Mouse (Mus musculus) midbrain, embryonic 16.5 days (tissue): ENCODE data around the gene Cdk15. TPM values are rescaled to one million over a fixed set of nuclear protein-coding genes. Genes with fewer than 3 reads are reported as not detected.

ENCODE experiments used
- ATAC-seq: fragments of 200-750 bp; cut with Nextera tagmentation; 2 replicates; pipeline ENCODE4 v1.8.0; 2017; ENCODE audit warnings: moderate TSS enrichment
- H3K27ac ChIP-seq: fragments of 300-500 bp; sonication (generic); 2 replicates; pipeline ENCODE4 v1.5.1; 2014; ENCODE audit warnings: mild to moderate bottlenecking, low read length, mixed read lengths
- H3K27me3 ChIP-seq: fragments of 300-500 bp; sonication (generic); 2 replicates; pipeline ENCODE4 v1.6.1; 2014; ENCODE audit warnings: low read depth, low read length, mixed read lengths; ENCODE audit not compliant: control insufficient read depth, insufficient read depth
- H3K36me3 ChIP-seq: fragments of 300-500 bp; sonication (generic); 2 replicates; pipeline ENCODE4 v1.6.1; 2014; ENCODE audit warnings: mild to moderate bottlenecking, low read length, moderate library complexity, mixed read lengths; ENCODE audit not compliant: control insufficient read depth, insufficient read depth
- H3K4me1 ChIP-seq: fragments of 300-500 bp; sonication (generic); 2 replicates; pipeline ENCODE4 v1.6.1; 2014; ENCODE audit warnings: mild to moderate bottlenecking, low read length, mixed read lengths; ENCODE audit not compliant: control insufficient read depth, insufficient read depth
- H3K4me2 ChIP-seq: fragments of 300-500 bp; sonication (generic); 2 replicates; pipeline ENCODE4 v1.6.1; 2014; ENCODE audit warnings: mild to moderate bottlenecking, low read length, mixed read lengths
- H3K4me3 ChIP-seq: fragments of 300-500 bp; sonication (generic); 2 replicates; pipeline ENCODE4 v1.5.1; 2014; ENCODE audit warnings: low read depth, mild to moderate bottlenecking, low read length, moderate library complexity, mixed read lengths
- H3K9ac ChIP-seq: fragments of 300-500 bp; sonication (generic); 2 replicates; pipeline ENCODE4 v1.6.1; 2014; ENCODE audit warnings: low read depth, low read length, mixed read lengths
- H3K9me3 ChIP-seq: fragments of 300-500 bp; sonication (generic); replicated peaks from 2 replicates; pipeline ENCODE4 v1.6.1; 2014; ENCODE audit warnings: mild to moderate bottlenecking, low read length, mixed read lengths; ENCODE audit not compliant: control insufficient read depth, poor library complexity, severe bottlenecking
- WGBS: fragments of 180-500 bp; shearing (Covaris S2); extraction: QIAGEN DNeasy Blood & Tissue Kit; methylation state at CpG from one replicate; pipeline ENCODE4 v1.1.7; 2014; 5-methylcytosine and 5-hydroxymethylcytosine counted together
- polyA plus RNA-seq: library from polyadenylated mRNA; unstranded; fragments of >200 nt; fragmentation: Nextera tagmentation; extraction: Ambion mirVana; gene quantifications from 2 replicates; pipeline ENCODE4 v1.2.1, GENCODE M21; 2015

The Cdk15 gene
- polyA plus RNA-seq, 1 experiment from 2014 or later, result 2.2 TPM

DNA sequence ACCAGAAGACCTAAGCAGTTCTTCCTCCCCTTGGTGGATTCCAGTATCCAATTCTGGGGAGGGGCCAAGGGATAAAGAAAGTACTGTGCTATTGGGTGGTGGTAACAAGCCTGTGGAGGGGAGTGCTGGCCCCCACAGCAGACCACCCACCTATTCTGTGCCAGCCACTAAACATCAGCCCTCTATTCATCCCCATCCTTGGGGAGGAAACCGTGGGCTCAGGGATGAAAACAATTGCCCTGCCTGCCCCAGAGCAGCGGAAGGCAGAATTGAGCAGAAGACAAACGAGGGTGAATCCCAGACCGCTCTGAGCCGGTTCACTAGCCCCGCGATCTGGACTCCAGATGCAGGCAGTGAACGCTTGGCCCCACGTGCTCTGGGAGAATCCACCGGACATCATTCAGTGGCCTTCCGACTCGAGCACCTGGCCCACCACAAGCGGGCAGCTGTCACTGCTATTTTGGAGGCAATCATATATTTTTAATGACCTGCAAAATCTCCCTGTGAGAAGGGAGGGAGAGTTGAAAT lies 119.4 kb downstream of the Cdk15 start:
- Histone ChIP-seq H3K27me3 (no peaks in the 10 kb centered on the region), H3K9ac (no peak overlapping the region; the same call in 1 of the 2 replicates), H3K4me1 (no peaks in the 10 kb centered on the region), H3K4me3 (no peak overlapping the region), H3K4me2 (no peak overlapping the region), H3K27ac (no peak overlapping the region), H3K36me3 (no peaks in the 10 kb centered on the region), H3K9me3 (no peaks in the 10 kb centered on the region)
- WGBS, result 5% methylated on average over 13 of the region's 13 CpGs
- peak; percentile 77 for ATAC-seq

- no peak overlapping the region for H3K4me3 ChIP-seq
- no peaks in the 10 kb centered on the region for H3K27me3 ChIP-seq
- no peak overlapping the region for H3K4me2 ChIP-seq
- no peaks in the 10 kb centered on the region for H3K9me3 ChIP-seq
- no peak overlapping the region; the same call in 1 of the 2 replicates for H3K9ac ChIP-seq
- WGBS, result 5% methylated on average over 3 of the region's 3 CpGs
- no peak overlapping the region for H3K27ac ChIP-seq
- peak; percentile 80 for ATAC-seq
- no peaks in the 10 kb centered on the region for H3K36me3 ChIP-seq
- no peaks in the 10 kb centered on the region for H3K4me1 ChIP-seq
Measured at GRCm38 (mm10) chr1:59376557-59376956, 119.9 kb downstream of the Cdk15 start.

DNA sequence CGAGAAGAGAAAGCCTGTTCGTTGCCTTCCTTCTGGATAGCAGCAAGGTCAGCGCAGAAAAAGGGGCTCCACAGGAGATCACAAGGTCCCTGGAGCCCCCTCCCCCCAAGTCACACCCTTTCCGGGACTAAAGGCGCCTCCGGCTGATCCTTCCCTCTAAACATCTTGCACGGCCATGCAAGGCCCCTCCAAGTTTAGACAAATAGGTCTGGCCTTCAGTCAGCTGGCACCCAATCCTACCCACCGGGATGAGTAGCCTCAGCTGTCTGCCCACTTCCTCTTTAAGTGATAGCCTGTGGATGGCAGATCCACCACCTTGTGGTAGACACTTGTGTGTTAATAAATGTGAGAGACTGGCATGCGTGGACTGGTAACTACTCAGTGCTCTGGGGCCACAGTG lies 120.6 kb downstream of the Cdk15 start:
- WGBS, result 81% methylated on average over 9 of the region's 9 CpGs
- Histone ChIP-seq H3K36me3 (no peaks in the 10 kb centered on the region), H3K27me3 (no peaks in the 10 kb centered on the region), H3K9me3 (no peaks in the 10 kb centered on the region), H3K9ac (no peak overlapping the region), H3K4me3 (no peak overlapping the region), H3K4me1 (no peaks in the 10 kb centered on the region), H3K27ac (no peak overlapping the region), H3K4me2 (no peak overlapping the region)
- no peak for ATAC-seq

DNA sequence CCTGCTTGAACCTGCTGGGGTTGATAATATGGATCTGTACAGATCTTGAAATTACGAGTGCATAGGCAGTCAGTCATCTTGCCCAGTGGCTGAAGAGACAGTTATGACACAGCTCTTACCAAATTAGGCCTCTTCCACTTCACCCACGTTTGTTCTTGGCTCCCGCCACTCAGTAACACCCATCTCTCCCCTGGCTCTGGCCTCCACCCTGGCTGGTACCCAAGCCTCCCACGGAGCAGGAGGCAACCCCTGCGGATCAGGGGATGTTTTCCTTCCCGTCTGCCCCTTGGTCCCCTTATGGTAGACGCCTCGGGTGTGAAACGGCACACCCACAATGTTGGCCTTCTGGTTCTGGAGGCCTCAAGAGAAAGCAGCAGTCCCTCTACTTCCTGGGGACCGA lies 124.2 kb downstream of the Cdk15 start:
- no peak for ATAC-seq
- Histone ChIP-seq H3K4me2 (no peak overlapping the region), H3K9me3 (no peaks in the 10 kb centered on the region), H3K36me3 (no peaks in the 10 kb centered on the region), H3K4me3 (no peak overlapping the region), H3K27ac (no peak overlapping the region), H3K27me3 (no peaks in the 10 kb centered on the region), H3K9ac (no peak overlapping the region), H3K4me1 (no peaks in the 10 kb centered on the region)
- 83% methylated on average over 10 of the region's 10 CpGs for WGBS

DNA sequence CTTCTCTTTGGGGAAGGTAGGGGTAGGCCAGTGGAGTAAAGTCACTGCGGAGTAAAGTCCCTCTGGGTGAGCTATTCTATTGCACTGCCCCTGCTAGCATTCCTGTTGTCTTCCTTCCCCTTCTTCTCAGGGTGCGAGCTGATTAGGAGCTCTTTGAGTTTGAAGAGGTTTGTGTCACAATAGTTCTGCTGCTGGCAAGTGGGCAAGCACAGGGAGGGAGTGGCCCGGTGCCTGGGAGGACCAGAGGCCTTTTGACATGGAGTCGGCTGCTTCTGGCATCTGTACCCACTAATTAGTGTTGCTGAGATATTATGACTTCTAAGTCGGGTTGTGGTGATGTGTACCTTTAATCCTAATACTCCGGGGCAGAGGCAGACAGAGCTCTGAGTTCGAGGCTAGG lies 124.8 kb downstream of the Cdk15 start:
- no peaks in the 10 kb centered on the region for H3K36me3 ChIP-seq
- H3K4me3 ChIP-seq, result no peak overlapping the region
- no peak overlapping the region for H3K27ac ChIP-seq
- H3K4me1 ChIP-seq, result no peaks in the 10 kb centered on the region
- H3K9ac ChIP-seq, result no peak overlapping the region
- WGBS, result 72% methylated on average over 7 of the region's 7 CpGs
- H3K4me2 ChIP-seq, result no peak overlapping the region
- no peak for ATAC-seq
- no peaks in the 10 kb centered on the region for H3K27me3 ChIP-seq
- no peaks in the 10 kb centered on the region for H3K9me3 ChIP-seq

DNA sequence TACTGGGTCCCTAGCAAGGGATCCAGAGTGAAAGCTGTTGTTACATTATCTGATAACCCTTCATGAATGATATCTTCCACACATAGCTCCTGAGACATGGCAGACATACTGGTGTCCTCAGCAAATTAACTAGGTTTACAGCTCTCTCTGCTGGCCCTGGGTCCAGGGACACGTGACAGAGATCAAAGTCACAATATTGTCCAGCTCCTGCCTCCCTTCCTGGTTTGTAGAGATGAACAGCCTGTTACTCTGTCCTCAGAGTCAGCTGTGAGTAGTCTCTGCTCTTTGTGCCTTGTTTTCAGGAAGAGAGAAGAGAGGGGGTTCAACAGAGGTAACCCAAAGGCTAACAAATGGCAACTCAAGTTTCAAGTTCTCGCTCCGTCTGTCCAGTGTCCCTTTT lies 125.8 kb downstream of the Cdk15 start:
- Histone ChIP-seq H3K4me3 (no peak overlapping the region), H3K4me2 (no peak overlapping the region), H3K36me3 (no peaks in the 10 kb centered on the region), H3K4me1 (no peaks in the 10 kb centered on the region), H3K9ac (no peak overlapping the region), H3K27me3 (no peaks in the 10 kb centered on the region), H3K9me3 (no peaks in the 10 kb centered on the region), H3K27ac (no peak overlapping the region)
- no peak for ATAC-seq
- WGBS, result 93% methylated on average over 3 of the region's 3 CpGs

- Histone ChIP-seq H3K27ac (no peak overlapping the region), H3K36me3 (no peaks in the 10 kb centered on the region), H3K4me1 (no peaks in the 10 kb centered on the region), H3K4me2 (no peak overlapping the region), H3K4me3 (no peak overlapping the region), H3K9ac (no peak overlapping the region), H3K9me3 (no peaks in the 10 kb centered on the region), H3K27me3 (no peaks in the 10 kb centered on the region)
- 63% methylated on average over 6 of the region's 6 CpGs for WGBS
- ATAC-seq, result no peak
Measured at GRCm38 (mm10) chr1:59383049-59383610, 126.4 kb downstream of the Cdk15 start.

DNA sequence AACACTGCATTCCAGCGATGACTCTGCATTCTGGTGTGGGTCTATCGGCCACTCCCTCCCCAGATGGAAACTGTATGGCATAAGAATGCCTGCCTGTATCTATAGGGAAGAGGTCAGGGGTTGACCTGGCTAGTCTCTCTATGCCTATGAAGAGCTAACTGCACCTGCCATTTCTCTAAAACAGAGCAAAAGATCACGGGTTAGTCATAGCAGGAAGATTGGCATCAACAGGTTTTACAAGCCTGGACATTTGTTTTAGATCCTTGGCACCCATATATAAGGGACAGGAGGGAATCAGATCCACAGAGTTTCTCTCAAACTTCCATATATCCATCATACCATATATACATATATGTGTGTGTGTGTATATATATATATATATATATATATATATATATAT lies 127.7 kb downstream of the Cdk15 start:
- no peaks in the 10 kb centered on the region for H3K4me1 ChIP-seq
- H3K27me3 ChIP-seq, result no peaks in the 10 kb centered on the region
- no peaks in the 10 kb centered on the region for H3K9me3 ChIP-seq
- H3K27ac ChIP-seq, result no peak overlapping the region
- H3K4me2 ChIP-seq, result no peak overlapping the region
- no peaks in the 10 kb centered on the region for H3K36me3 ChIP-seq
- no peak overlapping the region for H3K4me3 ChIP-seq
- no peak overlapping the region for H3K9ac ChIP-seq
- no peak for ATAC-seq
- WGBS, result 89% methylated on average over 3 of the region's 3 CpGs

DNA sequence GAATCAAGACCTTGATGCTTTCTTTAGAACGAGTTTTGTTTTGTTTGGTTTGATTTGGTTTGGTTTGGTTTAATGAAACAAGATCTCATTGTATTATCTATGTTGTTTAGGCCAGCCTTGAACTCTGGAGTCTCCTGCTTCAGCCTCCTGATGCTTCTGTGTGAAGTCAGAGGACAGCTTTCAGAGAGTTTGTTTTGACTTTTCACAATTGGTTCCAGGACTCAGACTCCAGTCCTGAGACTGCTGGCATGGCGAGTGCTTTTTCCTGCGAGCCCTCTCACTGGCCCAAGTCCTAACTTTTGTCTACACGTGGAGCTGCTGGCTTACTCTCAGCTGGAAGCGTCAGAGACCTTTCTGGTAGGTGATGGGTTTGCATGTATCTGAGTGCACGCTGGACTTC lies 128.9 kb downstream of the Cdk15 start:
- Histone ChIP-seq H3K4me3 (no peak overlapping the region), H3K9ac (no peak overlapping the region), H3K27ac (no peak overlapping the region), H3K36me3 (no peaks in the 10 kb centered on the region), H3K27me3 (no peaks in the 10 kb centered on the region), H3K4me2 (no peak overlapping the region), H3K9me3 (no peaks in the 10 kb centered on the region), H3K4me1 (no peaks in the 10 kb centered on the region)
- 85% methylated on average over 6 of the region's 6 CpGs for WGBS
- no peak for ATAC-seq
